Mouse (Mus musculus): ENCODE data around the gene 1700056E22Rik. TPM values are rescaled to one million over a fixed set of nuclear protein-coding genes. Genes with fewer than 3 reads are reported as not detected.

The 1700056E22Rik gene
- polyA plus RNA-seq, 1 experiment from 2014 or later = 0.83 TPM

DNA sequence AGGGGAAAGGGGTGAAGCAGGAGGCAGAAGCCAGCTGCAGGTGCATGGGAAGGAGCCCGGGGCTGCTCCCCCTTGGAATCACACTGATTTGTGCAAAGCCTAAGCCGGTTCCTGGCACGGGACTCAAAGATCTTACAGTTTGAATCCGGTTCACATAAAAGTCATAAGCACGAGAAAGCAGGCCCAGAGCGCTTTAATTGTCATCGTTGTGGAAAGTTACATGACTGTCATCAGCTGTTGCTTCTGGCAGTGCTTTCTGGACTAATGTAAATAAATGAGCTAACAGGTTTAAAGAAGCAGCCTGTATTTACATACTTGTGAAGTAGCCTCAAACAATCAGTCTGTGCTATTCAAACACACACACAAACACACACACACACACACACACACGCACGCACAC is 26.3 kb upstream of the 1700056E22Rik start:
- Histone ChIP-seq H3K4me3 (ENCODE audit: low read depth, low read length) (no peak overlapping the region), H3K36me3 (ENCODE audit: insufficient read depth) (no peaks in the 10 kb centered on the region), H3K27ac (ENCODE audit: low read depth) (peak overlapping the region; percentile 82), H3K9me3 (ENCODE audit: low read depth, low read length) (no peaks in the 10 kb centered on the region), H3K4me1 (ENCODE audit: insufficient read depth) (peaks cover 26% of the 10 kb centered on the region), H3K4me2 (no peak overlapping the region), H3K27me3 (ENCODE audit: insufficient read depth, low read length) (no peaks in the 10 kb centered on the region), H3K9ac (no peak overlapping the region)
- ATAC-seq (ENCODE audit: insufficient read depth) (peak; percentile 90), DNase-seq (peak; percentile 97)
- TF ChIP-seq CTCF (IDR thresholded peaks at IDR 0.05; ENCODE audit: low read depth) = no peak
- 9% methylated on average over 9 of the region's 9 CpGs for WGBS

DNA sequence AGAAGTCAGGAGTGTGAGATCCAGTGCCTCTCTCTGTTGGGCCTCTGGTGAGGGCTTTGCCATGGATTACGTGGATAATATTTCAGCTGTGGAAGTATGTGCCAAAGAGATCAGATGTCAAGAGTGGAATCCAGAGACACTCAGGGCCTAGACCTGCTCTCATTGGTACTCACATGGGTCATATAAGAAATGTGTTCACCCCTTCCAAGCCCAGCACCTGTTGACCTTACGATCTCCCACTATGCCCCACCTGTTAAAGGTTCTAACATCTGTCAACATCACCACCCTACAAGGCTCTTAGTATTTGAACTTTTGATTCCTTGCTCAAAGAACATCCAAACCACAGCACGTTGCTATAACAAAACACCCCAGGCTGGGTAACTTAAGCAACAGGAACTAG is 25.7 kb upstream of the 1700056E22Rik start:
- WGBS = 66% methylated on average over 3 of the region's 3 CpGs
- H3K9me3 ChIP-seq (ENCODE audit: low read depth, low read length) = no peaks in the 10 kb centered on the region
- peaks cover 26% of the 10 kb centered on the region for H3K4me1 ChIP-seq (ENCODE audit: insufficient read depth)
- no peak for DNase-seq
- H3K4me2 ChIP-seq = no peak overlapping the region
- no peak overlapping the region for H3K4me3 ChIP-seq (ENCODE audit: low read depth, low read length)
- no peak for ATAC-seq (ENCODE audit: insufficient read depth)
- no peak overlapping the region for H3K9ac ChIP-seq
- no peaks in the 10 kb centered on the region for H3K36me3 ChIP-seq (ENCODE audit: insufficient read depth)
- TF ChIP-seq CTCF (IDR thresholded peaks at IDR 0.05; ENCODE audit: low read depth) = no peak
- no peaks in the 10 kb centered on the region for H3K27me3 ChIP-seq (ENCODE audit: insufficient read depth, low read length)
- peak overlapping the region; percentile 79 for H3K27ac ChIP-seq (ENCODE audit: low read depth)

DNA sequence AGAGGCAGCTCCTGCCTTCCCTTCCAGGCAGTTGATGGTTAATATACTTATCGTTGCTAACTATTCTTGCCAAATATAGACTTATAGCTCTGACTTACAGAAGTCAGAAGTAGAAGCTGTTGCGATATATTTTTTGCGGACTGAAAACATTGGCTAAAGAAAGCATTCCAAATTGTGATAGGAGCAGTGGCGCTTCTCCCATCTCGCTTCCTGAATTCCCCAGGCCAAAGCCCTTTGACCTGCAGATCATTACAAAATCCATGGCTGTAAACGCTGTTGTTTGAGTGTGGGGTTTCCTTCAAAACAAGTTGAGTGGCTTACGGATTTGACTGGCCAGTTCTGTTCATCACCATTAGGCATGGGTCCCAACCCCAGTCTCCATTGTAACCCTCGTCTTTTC is 24.1 kb upstream of the 1700056E22Rik start:
- no peak overlapping the region for H3K9ac ChIP-seq
- ATAC-seq (ENCODE audit: insufficient read depth) (no peak), DNase-seq (peak; percentile 68)
- H3K27me3 ChIP-seq (ENCODE audit: insufficient read depth, low read length) = no peaks in the 10 kb centered on the region
- WGBS = 48% methylated on average over 8 of the region's 8 CpGs
- H3K4me1 ChIP-seq (ENCODE audit: insufficient read depth) = peaks cover 26% of the 10 kb centered on the region
- H3K4me2 ChIP-seq = no peak overlapping the region
- no peaks in the 10 kb centered on the region for H3K36me3 ChIP-seq (ENCODE audit: insufficient read depth)
- H3K4me3 ChIP-seq (ENCODE audit: low read depth, low read length) = no peak overlapping the region
- no peak for TF ChIP-seq CTCF (IDR thresholded peaks at IDR 0.05; ENCODE audit: low read depth)
- no peaks in the 10 kb centered on the region for H3K9me3 ChIP-seq (ENCODE audit: low read depth, low read length)
- no peak overlapping the region for H3K27ac ChIP-seq (ENCODE audit: low read depth)

DNA sequence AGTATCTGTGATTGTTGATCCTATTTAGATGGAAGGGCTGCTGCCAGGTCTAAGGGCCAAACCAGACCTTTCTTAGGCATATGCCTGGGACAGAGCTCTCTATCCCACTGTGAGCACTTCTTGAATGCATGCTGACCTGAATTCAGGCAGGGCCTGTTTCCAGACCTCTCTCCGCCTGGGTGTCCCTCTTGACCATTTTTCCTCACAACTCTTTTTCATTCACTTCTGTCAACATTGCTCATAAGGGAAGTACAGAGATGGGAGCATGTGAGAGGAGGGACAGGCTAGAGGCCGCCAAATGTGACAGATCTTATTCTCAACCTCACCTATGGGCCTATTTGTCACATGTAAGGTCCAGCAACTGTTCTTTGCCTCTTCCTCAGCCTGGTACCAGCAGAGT is 20.1 kb upstream of the 1700056E22Rik start:
- H3K4me1 ChIP-seq (ENCODE audit: insufficient read depth) = peaks cover 16% of the 10 kb centered on the region
- H3K9me3 ChIP-seq (ENCODE audit: low read depth, low read length) = no peaks in the 10 kb centered on the region
- no peak for DNase-seq
- no peak for TF ChIP-seq CTCF (IDR thresholded peaks at IDR 0.05; ENCODE audit: low read depth)
- ATAC-seq (ENCODE audit: insufficient read depth) = no peak
- WGBS = 77% methylated on average over 2 of the region's 2 CpGs
- no peaks in the 10 kb centered on the region for H3K27me3 ChIP-seq (ENCODE audit: insufficient read depth, low read length)
- no peaks in the 10 kb centered on the region for H3K36me3 ChIP-seq (ENCODE audit: insufficient read depth)
- H3K4me2 ChIP-seq = no peak overlapping the region
- H3K4me3 ChIP-seq (ENCODE audit: low read depth, low read length) = no peak overlapping the region
- no peak overlapping the region for H3K9ac ChIP-seq
- H3K27ac ChIP-seq (ENCODE audit: low read depth) = no peak overlapping the region

DNA sequence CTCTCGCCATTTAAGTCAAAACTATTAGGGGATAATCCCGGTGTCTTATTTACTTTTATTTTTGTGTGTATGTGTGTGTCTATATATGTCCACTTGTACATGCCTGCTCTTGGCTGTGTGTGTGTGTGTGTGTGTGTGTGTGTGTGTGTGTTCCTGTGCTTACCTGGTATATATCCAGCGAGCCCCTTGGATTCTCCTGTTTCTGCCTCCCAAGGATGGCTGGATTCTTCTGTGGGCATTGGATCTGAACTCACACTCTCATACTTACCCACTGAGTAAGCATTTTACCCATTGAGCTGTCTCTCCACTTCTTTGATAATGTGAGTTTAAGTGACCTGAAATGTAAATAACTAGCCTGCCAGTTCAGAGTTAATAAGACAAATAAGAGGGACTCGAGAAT is 19.6 kb upstream of the 1700056E22Rik start:
- Histone ChIP-seq H3K27ac (ENCODE audit: low read depth) (no peak overlapping the region), H3K9ac (no peak overlapping the region), H3K4me3 (ENCODE audit: low read depth, low read length) (no peak overlapping the region), H3K27me3 (ENCODE audit: insufficient read depth, low read length) (no peaks in the 10 kb centered on the region), H3K9me3 (ENCODE audit: low read depth, low read length) (no peaks in the 10 kb centered on the region), H3K36me3 (ENCODE audit: insufficient read depth) (no peaks in the 10 kb centered on the region), H3K4me2 (no peak overlapping the region), H3K4me1 (ENCODE audit: insufficient read depth) (peaks cover 12% of the 10 kb centered on the region)
- WGBS = 67% methylated on average over 4 of the region's 4 CpGs
- TF ChIP-seq CTCF (IDR thresholded peaks at IDR 0.05; ENCODE audit: low read depth) = no peak
- no peak for DNase-seq
- no peak for ATAC-seq (ENCODE audit: insufficient read depth)

DNA sequence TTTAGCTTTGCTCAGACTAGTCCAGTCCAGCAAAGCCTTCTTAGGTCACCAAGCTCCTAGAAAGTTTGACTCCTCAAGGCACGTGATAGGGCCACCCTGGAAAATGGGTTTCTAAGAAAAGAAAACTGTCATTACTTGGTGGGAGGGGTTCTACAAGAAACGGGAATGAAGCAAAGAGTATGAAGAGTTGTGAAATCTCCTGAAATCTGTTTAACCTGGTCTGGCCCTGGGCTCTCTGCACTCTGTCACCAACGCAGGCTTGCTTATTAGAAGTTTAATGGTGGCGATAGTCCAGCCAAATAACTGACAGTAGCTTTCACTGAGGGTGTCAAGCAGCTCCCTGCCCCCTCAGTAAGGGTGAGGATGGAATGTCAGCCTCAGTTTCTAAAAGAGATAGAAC is 19.0 kb upstream of the 1700056E22Rik start:
- H3K36me3 ChIP-seq (ENCODE audit: insufficient read depth) = no peaks in the 10 kb centered on the region
- ATAC-seq (ENCODE audit: insufficient read depth) = no peak
- H3K9ac ChIP-seq = no peak overlapping the region
- H3K4me3 ChIP-seq (ENCODE audit: low read depth, low read length) = no peak overlapping the region
- H3K9me3 ChIP-seq (ENCODE audit: low read depth, low read length) = no peaks in the 10 kb centered on the region
- H3K4me2 ChIP-seq = no peak overlapping the region
- 61% methylated on average over 4 of the region's 4 CpGs for WGBS
- DNase-seq = no peak
- no peak overlapping the region for H3K27ac ChIP-seq (ENCODE audit: low read depth)
- H3K4me1 ChIP-seq (ENCODE audit: insufficient read depth) = peaks cover 12% of the 10 kb centered on the region
- no peaks in the 10 kb centered on the region for H3K27me3 ChIP-seq (ENCODE audit: insufficient read depth, low read length)
- TF ChIP-seq CTCF (IDR thresholded peaks at IDR 0.05; ENCODE audit: low read depth) = no peak

DNA sequence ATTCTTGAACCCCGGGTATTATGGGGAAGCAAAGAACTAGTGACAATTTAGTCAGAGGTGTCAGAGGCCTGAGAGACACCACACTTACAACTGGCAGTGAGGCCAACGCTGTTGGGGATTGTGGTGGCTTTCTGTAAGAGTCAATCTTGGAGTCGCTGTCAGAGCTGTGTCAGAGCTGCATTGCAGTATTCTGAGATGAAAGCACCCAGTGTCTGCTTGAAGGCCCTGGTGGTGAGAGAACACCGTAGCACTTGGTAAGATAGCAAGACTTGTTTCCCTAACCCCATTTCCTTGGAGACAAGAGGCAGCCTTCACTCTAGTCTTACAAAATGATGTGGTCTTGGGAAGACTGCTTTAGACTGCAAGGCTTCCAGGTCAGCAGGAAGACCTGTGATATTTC is 18.2 kb upstream of the 1700056E22Rik start:
- Histone ChIP-seq H3K9me3 (ENCODE audit: low read depth, low read length) (no peaks in the 10 kb centered on the region), H3K36me3 (ENCODE audit: insufficient read depth) (no peaks in the 10 kb centered on the region), H3K27ac (ENCODE audit: low read depth) (peak overlapping the region; percentile 46; the same call in 1 of the 2 replicates), H3K27me3 (ENCODE audit: insufficient read depth, low read length) (no peaks in the 10 kb centered on the region), H3K4me1 (ENCODE audit: insufficient read depth) (peaks cover 12% of the 10 kb centered on the region), H3K4me3 (ENCODE audit: low read depth, low read length) (no peak overlapping the region), H3K9ac (no peak overlapping the region), H3K4me2 (no peak overlapping the region)
- ATAC-seq (ENCODE audit: insufficient read depth) = no peak
- TF ChIP-seq CTCF (IDR thresholded peaks at IDR 0.05; ENCODE audit: low read depth) = no peak
- WGBS = 43% methylated on average over 4 of the region's 4 CpGs
- DNase-seq = no peak

DNA sequence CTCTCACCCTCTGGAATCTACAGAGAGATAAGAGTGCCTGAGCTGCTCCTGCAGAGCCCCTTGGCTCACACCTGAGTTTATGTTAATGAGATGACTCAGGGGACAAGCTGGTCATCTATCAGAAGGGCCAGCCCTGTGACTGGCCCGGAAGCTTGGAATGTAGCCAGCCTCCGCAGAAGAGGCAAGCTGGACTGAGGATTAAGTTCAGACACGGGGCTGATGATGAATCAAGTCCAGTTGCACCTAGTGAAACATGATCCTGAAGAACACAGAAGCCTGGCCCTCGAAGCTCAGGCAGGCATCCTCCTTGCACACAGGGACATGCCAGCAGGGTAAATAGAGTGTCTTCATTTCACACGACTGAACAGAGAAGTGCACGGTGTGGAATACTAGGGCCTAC is 17.7 kb upstream of the 1700056E22Rik start:
- peak; percentile 60 for ATAC-seq (ENCODE audit: insufficient read depth)
- H3K27ac ChIP-seq (ENCODE audit: low read depth) = peak overlapping the region; percentile 46; the same call in 1 of the 2 replicates
- 5% methylated on average over 6 of the region's 6 CpGs for WGBS
- no peaks in the 10 kb centered on the region for H3K27me3 ChIP-seq (ENCODE audit: insufficient read depth, low read length)
- no peaks in the 10 kb centered on the region for H3K36me3 ChIP-seq (ENCODE audit: insufficient read depth)
- H3K4me2 ChIP-seq = no peak overlapping the region
- H3K4me1 ChIP-seq (ENCODE audit: insufficient read depth) = peaks cover 12% of the 10 kb centered on the region
- H3K9ac ChIP-seq = no peak overlapping the region
- no peak for TF ChIP-seq CTCF (IDR thresholded peaks at IDR 0.05; ENCODE audit: low read depth)
- no peaks in the 10 kb centered on the region for H3K9me3 ChIP-seq (ENCODE audit: low read depth, low read length)
- H3K4me3 ChIP-seq (ENCODE audit: low read depth, low read length) = no peak overlapping the region
- peak; percentile 67 for DNase-seq

Measured in lung, embryonic 14.5 days (tissue).